In genomic region chr5:103501076-103501475, GRCm38 (mm10) we compare ENCODE assay signal across 12 mouse cellular contexts.
"Had no signal": no experiment of that assay in that cellular context is flagged by ENCODE, and none has a peak within 500 bp of the region (broad histone marks: within the 10 kb centered on the region; RNA-seq: fewer than 3 reads in every experiment).

No protein-coding gene starts in this region.

- DNase-seq: kidney, adult 18-20 months; kidney, adult 9 months; kidney, postnatal 14 days; kidney, postnatal 4 days; liver; lung, adult 18-20 months; lung, postnatal 10 days; lung, postnatal 36 days; midbrain, embryonic 14.5 days; right cerebral cortex, adult 18-20 months; right cerebral cortex, postnatal 14 days; spleen, adult 18-20 months had no signal
